ENCODE assay signal across 9 mouse cellular contexts in the genomic region with DNA sequence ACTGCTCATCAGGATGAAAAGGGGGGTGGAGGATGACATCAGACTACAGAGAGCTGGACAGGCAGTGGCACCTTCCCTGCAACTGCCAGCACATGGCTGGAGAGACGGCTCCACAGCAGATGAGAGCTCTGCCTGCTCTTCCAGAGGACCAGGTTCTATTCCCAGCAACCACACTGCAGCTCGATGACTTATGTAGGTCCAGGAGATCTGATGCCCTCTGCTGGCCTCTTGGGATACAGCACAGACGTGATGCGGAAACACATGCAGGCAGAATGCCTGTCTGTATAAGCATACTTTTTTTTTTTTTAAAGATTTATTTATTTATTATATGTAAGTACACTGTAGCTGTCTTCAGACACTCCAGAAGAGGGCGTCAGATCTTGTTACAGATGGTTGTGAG. TPM values are rescaled to one million over a fixed set of nuclear protein-coding genes. Genes with fewer than 3 reads are reported as not detected.
A peak's percentile ranks its signal among the peaks of the same experiment; 100 is the strongest.
DNase-seq lines count a peak whose midpoint lies in the region; ATAC-seq and TF ChIP-seq lines count a peak whose summit lies in the region.
"Had no signal": no experiment of that assay in that cellular context is flagged by ENCODE, and none has a peak within 500 bp of the region (broad histone marks: within the 10 kb centered on the region; RNA-seq: fewer than 3 reads in every experiment).

No protein-coding gene starts in this region.

- peaks cover 20% of the 10 kb centered on the region for H3K4me1 ChIP-seq in hindbrain, embryonic 10.5 days (replicated peaks)
- no peaks in the 10 kb centered on the region; the same call in 1 of the 2 replicates for H3K4me1 ChIP-seq in hindbrain, embryonic 16.5 days (ENCODE audit: control insufficient read depth, insufficient read depth, low read depth, low read length)
- H3K4me1 ChIP-seq in bone marrow macrophage, adult 2 months (ENCODE audit: control insufficient read depth, insufficient read depth, low read length) = peaks cover 23% of the 10 kb centered on the region
- H3K4me1 ChIP-seq in liver, postnatal 0 days (ENCODE audit: insufficient read depth) = peaks cover 11% of the 10 kb centered on the region
- peaks cover 14% of the 10 kb centered on the region for H3K4me1 ChIP-seq in heart, embryonic 10.5 days
- H3K4me1 ChIP-seq in hindbrain, embryonic 14.5 days (replicated peaks; ENCODE audit: control insufficient read depth, insufficient read depth, low read length) = peaks cover 4% of the 10 kb centered on the region

- no peak overlapping the region for H3K4me2 ChIP-seq in hindbrain, embryonic 16.5 days (ENCODE audit: low read length)
- no peak overlapping the region for H3K4me2 ChIP-seq in liver, postnatal 0 days (ENCODE audit: low read depth, low read length)
- no peak overlapping the region for H3K4me2 ChIP-seq in hindbrain, embryonic 14.5 days (replicated peaks)
- H3K4me2 ChIP-seq: limb, embryonic 13.5 days had no signal

- no peaks in the 10 kb centered on the region for H3K27me3 ChIP-seq in hindbrain, embryonic 10.5 days (ENCODE audit: insufficient read depth, poor library complexity, severe bottlenecking)
- no peaks in the 10 kb centered on the region for H3K27me3 ChIP-seq in hindbrain, embryonic 16.5 days (replicated peaks; ENCODE audit: control insufficient read depth, insufficient read depth, low read length)
- no peaks in the 10 kb centered on the region for H3K27me3 ChIP-seq in liver, postnatal 0 days (ENCODE audit: insufficient read depth, low read length)
- no peaks in the 10 kb centered on the region for H3K27me3 ChIP-seq in heart, embryonic 10.5 days (ENCODE audit: insufficient read depth, poor library complexity, severe bottlenecking)
- H3K27me3 ChIP-seq in hindbrain, embryonic 14.5 days (ENCODE audit: control insufficient read depth, insufficient read depth, low read length) = no peaks in the 10 kb centered on the region
- H3K27me3 ChIP-seq: limb, embryonic 13.5 days had no signal

- TF ChIP-seq EP300 in liver, postnatal 0 days (IDR thresholded peaks at IDR 0.05; ENCODE audit: low read depth) = no peak

- no peak overlapping the region for H3K9ac ChIP-seq in hindbrain, embryonic 16.5 days (ENCODE audit: low read depth, low read length)
- no peak overlapping the region for H3K9ac ChIP-seq in liver, postnatal 0 days (replicated peaks)
- no peak overlapping the region for H3K9ac ChIP-seq in hindbrain, embryonic 14.5 days
- H3K9ac ChIP-seq: limb, embryonic 13.5 days had no signal

- no peaks in the 10 kb centered on the region for H3K9me3 ChIP-seq in hindbrain, embryonic 10.5 days
- no peaks in the 10 kb centered on the region for H3K9me3 ChIP-seq in hindbrain, embryonic 16.5 days (ENCODE audit: control insufficient read depth, low read length)
- H3K9me3 ChIP-seq in liver, postnatal 0 days (ENCODE audit: low read length) = no peaks in the 10 kb centered on the region
- H3K9me3 ChIP-seq in heart, embryonic 10.5 days = no peaks in the 10 kb centered on the region
- no peaks in the 10 kb centered on the region for H3K9me3 ChIP-seq in hindbrain, embryonic 14.5 days (ENCODE audit: control insufficient read depth, low read length)
- H3K9me3 ChIP-seq: limb, embryonic 13.5 days had no signal

- no peak for ATAC-seq in hindbrain, embryonic 16.5 days
- no peak for ATAC-seq in liver, postnatal 0 days
- ATAC-seq in hindbrain, embryonic 14.5 days (ENCODE audit: low FRiP score) = no peak

- 55% methylated on average over 5 of the region's 5 CpGs for WGBS in hindbrain, embryonic 10.5 days
- WGBS in hindbrain, embryonic 16.5 days = 69% methylated on average over 4 of the region's 5 CpGs
- 65% methylated on average over 4 of the region's 5 CpGs for WGBS in liver, postnatal 0 days (ENCODE audit: insufficient replicate concordance)
- WGBS in heart, embryonic 10.5 days = 69% methylated on average over 4 of the region's 5 CpGs
- WGBS in hindbrain, embryonic 14.5 days = 65% methylated on average over 4 of the region's 5 CpGs

- no peak overlapping the region for H3K4me3 ChIP-seq in hindbrain, embryonic 10.5 days
- no peak overlapping the region for H3K4me3 ChIP-seq in hindbrain, embryonic 16.5 days (ENCODE audit: low read length)
- no peak overlapping the region for H3K4me3 ChIP-seq in bone marrow macrophage, adult 2 months (ENCODE audit: insufficient read depth, low read length)
- H3K4me3 ChIP-seq in liver, postnatal 0 days (ENCODE audit: low read depth, low read length) = no peak overlapping the region
- no peak overlapping the region for H3K4me3 ChIP-seq in heart, embryonic 10.5 days
- H3K4me3 ChIP-seq in hindbrain, embryonic 14.5 days (replicated peaks; ENCODE audit: low read length) = no peak overlapping the region
- H3K4me3 ChIP-seq: limb, embryonic 13.5 days had no signal

- no peak for TF ChIP-seq POLR2A in bone marrow macrophage, adult 2 months (IDR thresholded peaks at IDR 0.05; ENCODE audit: borderline replicate concordance, low read depth, low read length)

- 0 out of 2 replicates have a peak, but pooled peaks have one; percentile 19 for TF ChIP-seq CTCF in bone marrow macrophage, adult 2 months (IDR thresholded peaks at IDR 0.05; ENCODE audit: low read depth, low read length)
- peak; percentile 66 for TF ChIP-seq CTCF in liver, postnatal 0 days (IDR thresholded peaks at IDR 0.05; ENCODE audit: low read depth)

- DNase-seq in hindbrain, embryonic 10.5 days (ENCODE audit: low spot score) = no peak
- peak; percentile 63 to 66 for DNase-seq in B cell, adult 2 months
- DNase-seq in liver, postnatal 0 days = peak; percentile 49
- no peak for DNase-seq in heart, embryonic 10.5 days (ENCODE audit: low spot score)
- DNase-seq in hindbrain, embryonic 14.5 days (ENCODE audit: low spot score) = no peak
- no peak for DNase-seq in urinary bladder, postnatal 25 days (ENCODE audit: low spot score)

- H3K36me3 ChIP-seq in hindbrain, embryonic 10.5 days = peaks cover 41% of the 10 kb centered on the region
- peaks cover 5% of the 10 kb centered on the region; the same call in 1 of the 2 replicates for H3K36me3 ChIP-seq in hindbrain, embryonic 16.5 days (ENCODE audit: control insufficient read depth, insufficient read depth, low read length)
- H3K36me3 ChIP-seq in liver, postnatal 0 days (replicated peaks; ENCODE audit: insufficient read depth, low read length) = peaks cover 3% of the 10 kb centered on the region; the same call in 1 of the 2 replicates
- peaks cover 37% of the 10 kb centered on the region; the same call in 1 of the 2 replicates for H3K36me3 ChIP-seq in heart, embryonic 10.5 days
- H3K36me3 ChIP-seq in hindbrain, embryonic 14.5 days (replicated peaks; ENCODE audit: control insufficient read depth, insufficient read depth) = no peaks in the 10 kb centered on the region; the same call in 1 of the 2 replicates

- H3K27ac ChIP-seq in hindbrain, embryonic 10.5 days = 0 out of 2 replicates have a peak overlapping the region, but pooled peaks have one; percentile 35
- no peak overlapping the region for H3K27ac ChIP-seq in hindbrain, embryonic 16.5 days (ENCODE audit: low read depth, low read length)
- H3K27ac ChIP-seq in bone marrow macrophage, adult 2 months (ENCODE audit: insufficient read depth, low read depth, low read length) = no peak overlapping the region
- no peak overlapping the region for H3K27ac ChIP-seq in liver, postnatal 0 days (ENCODE audit: low read depth)
- no peak overlapping the region for H3K27ac ChIP-seq in heart, embryonic 10.5 days
- H3K27ac ChIP-seq in hindbrain, embryonic 14.5 days = no peak overlapping the region
- H3K27ac ChIP-seq: limb, embryonic 13.5 days had no signal

RNA-seq across cellular contexts. Expression of a gene that starts 6.8 kb away (rescaled TPM):
- 15.3 and 18.4 TPM in 2 replicates for polyA plus RNA-seq in hindbrain, embryonic 10.5 days (2016; fragmentation: Nextera tagmentation; extraction: Ambion mirVana)
- 13.4 and 17.1 TPM in 2 replicates for polyA plus RNA-seq in hindbrain, embryonic 16.5 days (2015; fragmentation: Nextera tagmentation; extraction: Ambion mirVana)
- polyA plus RNA-seq in bone marrow macrophage, adult 2 months (2012; ENCODE audit: insufficient read depth, insufficient read length, missing spikeins) = 14.0 and 14.5 TPM in 2 replicates
- 2.1 and 2.5 TPM in 2 replicates for polyA plus RNA-seq in liver, postnatal 0 days (2015; fragmentation: Nextera tagmentation; extraction: Ambion mirVana)
- 12.6 and 13.5 TPM in 2 replicates for polyA plus RNA-seq in heart, embryonic 10.5 days (2016; fragmentation: Nextera tagmentation; extraction: Ambion mirVana)
- polyA plus RNA-seq in hindbrain, embryonic 14.5 days (2014; fragmentation: Nextera tagmentation; extraction: Ambion mirVana) = 14.6 and 15.4 TPM in 2 replicates

RNA-seq across cellular contexts. Expression of a gene that starts 22.3 kb away (rescaled TPM):
- 0.56 and 1.2 TPM in 2 replicates for polyA plus RNA-seq in hindbrain, embryonic 10.5 days (2016; fragmentation: Nextera tagmentation; extraction: Ambion mirVana)
- 22.5 and 29.3 TPM in 2 replicates for polyA plus RNA-seq in hindbrain, embryonic 16.5 days (2015; fragmentation: Nextera tagmentation; extraction: Ambion mirVana)
- polyA plus RNA-seq in bone marrow macrophage, adult 2 months (2012; ENCODE audit: insufficient read depth, insufficient read length, missing spikeins) = 0.70 and 1.4 TPM in 2 replicates
- polyA plus RNA-seq in liver, postnatal 0 days (2015; fragmentation: Nextera tagmentation; extraction: Ambion mirVana) = 15.8 and 17.2 TPM in 2 replicates
- 0.53 and 1.1 TPM in 2 replicates for polyA plus RNA-seq in heart, embryonic 10.5 days (2016; fragmentation: Nextera tagmentation; extraction: Ambion mirVana)
- 28.8 and 33.2 TPM in 2 replicates for polyA plus RNA-seq in hindbrain, embryonic 14.5 days (2014; fragmentation: Nextera tagmentation; extraction: Ambion mirVana)

RNA-seq across cellular contexts. Expression of a gene that starts 39.2 kb away (rescaled TPM):
- 76.1 and 88.4 TPM in 2 replicates for polyA plus RNA-seq in hindbrain, embryonic 10.5 days (2016; fragmentation: Nextera tagmentation; extraction: Ambion mirVana)
- 71.3 and 77.6 TPM in 2 replicates for polyA plus RNA-seq in hindbrain, embryonic 16.5 days (2015; fragmentation: Nextera tagmentation; extraction: Ambion mirVana)
- 27.1 and 27.6 TPM in 2 replicates for polyA plus RNA-seq in bone marrow macrophage, adult 2 months (2012; ENCODE audit: insufficient read depth, insufficient read length, missing spikeins)
- 38.4 and 38.6 TPM in 2 replicates for polyA plus RNA-seq in liver, postnatal 0 days (2015; fragmentation: Nextera tagmentation; extraction: Ambion mirVana)
- 57.9 and 61.5 TPM in 2 replicates for polyA plus RNA-seq in heart, embryonic 10.5 days (2016; fragmentation: Nextera tagmentation; extraction: Ambion mirVana)
- polyA plus RNA-seq in hindbrain, embryonic 14.5 days (2014; fragmentation: Nextera tagmentation; extraction: Ambion mirVana) = 72.9 and 74.7 TPM in 2 replicates

RNA-seq across cellular contexts. Expression of a gene that starts 42.3 kb away (rescaled TPM):
- 3.1 and 5.1 TPM in 2 replicates for polyA plus RNA-seq in hindbrain, embryonic 10.5 days (2016; fragmentation: Nextera tagmentation; extraction: Ambion mirVana)
- polyA plus RNA-seq in hindbrain, embryonic 16.5 days (2015; fragmentation: Nextera tagmentation; extraction: Ambion mirVana) = 52.7 and 54.9 TPM in 2 replicates
- not detected in 2 replicates for polyA plus RNA-seq in bone marrow macrophage, adult 2 months (2012; ENCODE audit: insufficient read depth, insufficient read length, missing spikeins)
- polyA plus RNA-seq in liver, postnatal 0 days (2015; fragmentation: Nextera tagmentation; extraction: Ambion mirVana) = 0.39 and 0.60 TPM in 2 replicates
- 0.74 and 0.92 TPM in 2 replicates for polyA plus RNA-seq in heart, embryonic 10.5 days (2016; fragmentation: Nextera tagmentation; extraction: Ambion mirVana)
- 62.1 and 73.6 TPM in 2 replicates for polyA plus RNA-seq in hindbrain, embryonic 14.5 days (2014; fragmentation: Nextera tagmentation; extraction: Ambion mirVana)

Comparison
In these comparisons a context has a peak if more than half of its experiments do, and no peak if none do; other contexts are left out.
1. DNase-seq: peak in B cell, adult 2 months (2 of 2) and liver, postnatal 0 days (single experiment); none in hindbrain, embryonic 10.5 days (single experiment), heart, embryonic 10.5 days (single experiment), hindbrain, embryonic 14.5 days (single experiment) and urinary bladder, postnatal 25 days (single experiment).